Mouse (Mus musculus) embryonic facial prominence, embryonic 14.5 days (tissue): ENCODE measurements at regions not wholly inside any gene's neighbourhood (a gene's known extent, or its start where the extent isn't known, plus 50 kb on each side); places are given as distances from the start of the nearest gene placed in this dataset.

Experiments
- ATAC-seq: fragments of 200-750 bp; cut with Nextera tagmentation; 2 replicates; pipeline ENCODE4 v1.8.0; 2017; ENCODE audit warnings: low read depth, moderate number of reproducible peaks, moderate TSS enrichment
- DNase-seq: peaks from one replicate; pipeline ENCODE4 v3.0.0-alpha.2; 2015; ENCODE audit warnings: low spot score
- H3K27ac ChIP-seq: fragments of 300-500 bp; sonication (generic); replicated peaks from 2 replicates; pipeline ENCODE4 v1.5.1; 2014; ENCODE audit warnings: low read depth, mild to moderate bottlenecking, low read length, moderate library complexity
- H3K27me3 ChIP-seq: fragments of 300-500 bp; sonication (generic); replicated peaks from 2 replicates; pipeline ENCODE4 v1.6.1; 2014; ENCODE audit warnings: low read length; ENCODE audit not compliant: control insufficient read depth, insufficient read depth
- H3K36me3 ChIP-seq: fragments of 300-500 bp; sonication (generic); 2 replicates; pipeline ENCODE4 v1.6.1; 2014; ENCODE audit warnings: low read length, mixed read lengths; ENCODE audit not compliant: control insufficient read depth, insufficient read depth
- H3K4me1 ChIP-seq: fragments of 300-500 bp; sonication (generic); 2 replicates; pipeline ENCODE4 v1.6.1; 2014; ENCODE audit warnings: antibody characterized with exemption, low read length; ENCODE audit not compliant: control insufficient read depth, insufficient read depth
- H3K4me2 ChIP-seq: fragments of 300-500 bp; sonication (generic); 2 replicates; pipeline ENCODE4 v1.6.1; 2014; ENCODE audit warnings: low read depth, mild to moderate bottlenecking, low read length, moderate library complexity, mixed read lengths
- H3K4me3 ChIP-seq: fragments of 300-500 bp; sonication (generic); 2 replicates; pipeline ENCODE4 v1.5.1; 2014; ENCODE audit warnings: low read depth, mild to moderate bottlenecking, low read length
- H3K9ac ChIP-seq: fragments of 300-500 bp; sonication (generic); 2 replicates; pipeline ENCODE4 v1.6.1; 2014; ENCODE audit warnings: low read depth, mild to moderate bottlenecking, low read length, moderate library complexity, mixed read lengths
- H3K9me3 ChIP-seq: fragments of 300-500 bp; sonication (generic); 2 replicates; pipeline ENCODE4 v1.6.1; 2016; ENCODE audit warnings: low read length; ENCODE audit not compliant: control insufficient read depth
- WGBS: fragments of 180-500 bp; shearing (Covaris S2); extraction: QIAGEN DNeasy Blood & Tissue Kit; methylation state at CpG from one replicate; pipeline ENCODE4 v1.1.7; 2014; 5-methylcytosine and 5-hydroxymethylcytosine counted together

DNA sequence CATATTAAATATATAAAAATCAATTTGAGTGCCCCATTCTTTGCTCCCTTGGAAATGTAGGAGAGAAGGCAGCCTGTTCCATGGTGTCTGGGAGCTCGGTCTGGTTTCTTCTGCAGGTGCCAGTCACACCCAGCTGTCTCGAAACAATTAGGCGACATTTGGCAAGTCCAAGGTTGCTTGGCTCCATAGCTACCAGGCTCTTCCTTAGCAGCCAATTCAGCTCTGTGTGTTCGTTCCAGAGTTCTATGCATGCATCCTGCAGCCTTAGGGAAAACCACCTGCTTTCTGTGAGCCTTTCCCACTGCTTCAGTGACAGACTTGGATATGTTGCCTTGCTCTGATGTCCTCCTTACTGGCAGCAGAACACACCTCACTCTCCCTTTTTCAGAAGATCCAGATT, 698.1 kb downstream of the Defb40 start:
- Histone ChIP-seq H3K4me3 (no peak overlapping the region), H3K27me3 (no peaks in the 10 kb centered on the region), H3K9ac (no peak overlapping the region), H3K36me3 (no peaks in the 10 kb centered on the region), H3K4me1 (no peaks in the 10 kb centered on the region), H3K9me3 (no peaks in the 10 kb centered on the region), H3K4me2 (no peak overlapping the region), H3K27ac (no peak overlapping the region)
- DNase-seq (no peak), ATAC-seq (no peak)
- WGBS, result 81% methylated on average over 4 of the region's 4 CpGs

DNA sequence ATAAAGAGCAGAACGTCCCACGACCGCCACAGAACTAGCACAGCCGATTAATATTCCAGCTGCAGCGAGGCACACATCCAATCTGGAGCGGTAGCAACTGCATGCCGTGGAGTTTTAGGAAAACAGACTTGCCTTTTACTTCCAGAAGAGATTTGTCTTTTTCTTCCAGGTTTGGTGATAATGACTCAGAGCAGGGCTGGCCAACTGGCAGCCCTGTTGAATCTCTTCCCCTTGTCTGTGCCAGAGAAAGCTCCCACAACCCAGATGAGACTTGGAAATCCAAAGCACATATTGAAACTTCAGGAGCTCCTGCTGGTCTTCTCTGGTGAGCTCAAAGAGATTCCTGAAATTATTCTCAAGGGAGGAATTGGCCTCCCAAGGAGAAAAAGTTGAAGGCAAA, 709.8 kb downstream of the Defb40 start:
- DNase-seq, result no peak
- WGBS, result 84% methylated on average over 7 of the region's 7 CpGs
- Histone ChIP-seq H3K9me3 (no peaks in the 10 kb centered on the region), H3K27ac (no peak overlapping the region), H3K4me2 (no peak overlapping the region), H3K4me1 (no peaks in the 10 kb centered on the region), H3K27me3 (no peaks in the 10 kb centered on the region), H3K4me3 (no peak overlapping the region), H3K9ac (no peak overlapping the region), H3K36me3 (no peaks in the 10 kb centered on the region)
- no peak for ATAC-seq

GRCm38 (mm10) chr8:18258287-18258961, 719.6 kb downstream of the Defb40 start:
- Histone ChIP-seq H3K27me3 (no peaks in the 10 kb centered on the region), H3K9me3 (no peaks in the 10 kb centered on the region), H3K4me1 (no peaks in the 10 kb centered on the region), H3K27ac (no peak overlapping the region), H3K4me2 (no peak overlapping the region), H3K4me3 (no peak overlapping the region), H3K9ac (no peak overlapping the region), H3K36me3 (no peaks in the 10 kb centered on the region)
- ATAC-seq (no peak), DNase-seq (peak; percentile 13)
- 75% methylated on average over 7 of the region's 7 CpGs for WGBS

- H3K27ac ChIP-seq, result no peak overlapping the region
- no peak overlapping the region for H3K4me2 ChIP-seq
- no peaks in the 10 kb centered on the region for H3K9me3 ChIP-seq
- no peak overlapping the region for H3K4me3 ChIP-seq
- 80% methylated on average over 12 of the region's 12 CpGs for WGBS
- no peaks in the 10 kb centered on the region for H3K4me1 ChIP-seq
- no peaks in the 10 kb centered on the region for H3K27me3 ChIP-seq
- DNase-seq, result no peak
- no peaks in the 10 kb centered on the region for H3K36me3 ChIP-seq
- no peak for ATAC-seq
- H3K9ac ChIP-seq, result no peak overlapping the region
Observed at GRCm38 (mm10) chr8:18246299-18246698, 731.8 kb downstream of the Defb40 start.

DNA sequence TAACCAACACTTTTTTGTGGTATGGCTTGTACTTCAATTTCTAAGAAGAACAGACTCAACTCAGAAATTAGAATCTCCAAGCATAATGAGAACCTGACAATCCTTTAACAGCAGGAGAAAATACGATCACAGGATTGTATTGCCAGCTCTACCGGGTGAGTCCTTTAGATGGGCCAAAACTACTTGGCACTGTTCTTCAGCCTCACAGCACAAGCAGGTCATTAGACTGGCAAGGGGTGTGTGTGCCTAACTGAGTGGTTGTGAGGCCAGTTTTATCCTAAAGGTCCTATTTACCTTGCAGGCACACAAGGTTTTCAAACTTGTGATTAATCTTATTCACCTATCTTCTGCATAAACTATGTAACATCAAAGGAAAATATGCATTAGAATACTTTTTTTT, 760.5 kb downstream of the Defb40 start:
- no peak overlapping the region for H3K4me3 ChIP-seq
- no peaks in the 10 kb centered on the region for H3K27me3 ChIP-seq
- DNase-seq (no peak), ATAC-seq (no peak)
- no peak overlapping the region for H3K4me2 ChIP-seq
- H3K9ac ChIP-seq, result no peak overlapping the region
- no peak overlapping the region for H3K27ac ChIP-seq
- no peaks in the 10 kb centered on the region for H3K9me3 ChIP-seq
- WGBS, result 89% methylated on average over 2 of the region's 2 CpGs
- no peaks in the 10 kb centered on the region for H3K4me1 ChIP-seq
- H3K36me3 ChIP-seq, result no peaks in the 10 kb centered on the region

- Histone ChIP-seq H3K4me2 (no peak overlapping the region), H3K4me3 (no peak overlapping the region), H3K36me3 (no peaks in the 10 kb centered on the region), H3K9me3 (no peaks in the 10 kb centered on the region), H3K27ac (no peak overlapping the region), H3K27me3 (no peaks in the 10 kb centered on the region), H3K4me1 (no peaks in the 10 kb centered on the region), H3K9ac (no peak overlapping the region)
- ATAC-seq (no peak), DNase-seq (no peak)
- 90% methylated on average over 7 of the region's 7 CpGs for WGBS
Observed at GRCm38 (mm10) chr8:18217192-18217591, 760.9 kb downstream of the Defb40 start.

- no peak for ATAC-seq
- WGBS, result 78% methylated on average over 1 of the region's 1 CpGs
- H3K4me1 ChIP-seq, result no peaks in the 10 kb centered on the region
- no peaks in the 10 kb centered on the region for H3K36me3 ChIP-seq
- H3K9me3 ChIP-seq, result no peaks in the 10 kb centered on the region
- no peak overlapping the region for H3K4me3 ChIP-seq
- H3K4me2 ChIP-seq, result no peak overlapping the region
- H3K27ac ChIP-seq, result no peak overlapping the region
- DNase-seq, result peak; percentile 0
- H3K27me3 ChIP-seq, result no peaks in the 10 kb centered on the region
- H3K9ac ChIP-seq, result no peak overlapping the region
Observed at GRCm38 (mm10) chr8:18216516-18216915, 761.5 kb downstream of the Defb40 start.

GRCm38 (mm10) chr8:18210067-18210466, 768.0 kb downstream of the Defb40 start:
- no peaks in the 10 kb centered on the region for H3K9me3 ChIP-seq
- H3K27me3 ChIP-seq, result no peaks in the 10 kb centered on the region
- 84% methylated on average over 1 of the region's 1 CpGs for WGBS

GRCm38 (mm10) chr8:18208658-18209057, 769.4 kb downstream of the Defb40 start:
- Histone ChIP-seq H3K27ac (no peak overlapping the region), H3K4me2 (no peak overlapping the region), H3K9me3 (no peaks in the 10 kb centered on the region), H3K4me3 (no peak overlapping the region), H3K36me3 (no peaks in the 10 kb centered on the region), H3K4me1 (no peaks in the 10 kb centered on the region), H3K9ac (no peak overlapping the region), H3K27me3 (no peaks in the 10 kb centered on the region)
- DNase-seq, result no peak
- WGBS, result 62% methylated on average over 1 of the region's 1 CpGs
- ATAC-seq, result no peak

More at GRCm38 (mm10) chr8:18210067-18210466, 768.0 kb downstream of the Defb40 start:
- DNase-seq (no peak), ATAC-seq (no peak)
- no peak overlapping the region for H3K4me2 ChIP-seq
- H3K4me3 ChIP-seq, result no peak overlapping the region
- H3K9ac ChIP-seq, result no peak overlapping the region
- H3K27ac ChIP-seq, result no peak overlapping the region
- H3K4me1 ChIP-seq, result no peaks in the 10 kb centered on the region
- no peaks in the 10 kb centered on the region for H3K36me3 ChIP-seq
